Mouse (Mus musculus) myocyte (in vitro differentiated cells): ENCODE results near the gene Enah. TPM values are rescaled to one million over a fixed set of nuclear protein-coding genes. Genes with fewer than 3 reads are reported as not detected.
A peak's percentile ranks its signal among the peaks of the same experiment; 100 is the strongest.

Source experiments
- H3K27me3 ChIP-seq: one replicate; pipeline ENCODE4 v1.6.1; 2011; ENCODE audit not compliant: control insufficient read depth, insufficient read depth, insufficient read length
- H3K36me3 ChIP-seq: one replicate; pipeline ENCODE4 v1.6.1; 2011; ENCODE audit not compliant: control insufficient read depth, insufficient read depth
- H3K4me2 ChIP-seq: one replicate; pipeline ENCODE4 v1.6.1; 2011; ENCODE audit warnings: low read depth, control low read depth
- H3K4me3 ChIP-seq: one replicate; pipeline ENCODE4 v1.5.1; 2011; ENCODE audit warnings: mild to moderate bottlenecking, control low read depth, moderate library complexity
- H3K79me2 ChIP-seq: one replicate; pipeline ENCODE4 v1.6.1; 2011; ENCODE audit not compliant: control insufficient read depth, insufficient read depth
- H3ac ChIP-seq: one replicate; pipeline ENCODE4 v1.6.1; 2011; ENCODE audit not compliant: control insufficient read depth, insufficient read length
- CEBPB ChIP-seq: IDR thresholded peaks from 2 replicates; pipeline ENCODE4 v1.6.1; 2011; ENCODE audit warnings: mild to moderate bottlenecking, moderate library complexity; ENCODE audit not compliant: poor library complexity, insufficient read depth, severe bottlenecking
- E2F4 ChIP-seq: IDR thresholded peaks from one replicate; pipeline ENCODE4 v1.6.1; 2011; ENCODE audit warnings: mild to moderate bottlenecking, control low read depth, moderate library complexity; ENCODE audit not compliant: insufficient read depth
- MAX ChIP-seq: IDR thresholded peaks from one replicate; pipeline ENCODE4 v1.6.1; 2011; ENCODE audit warnings: low read depth, mild to moderate bottlenecking, control low read depth
- MYOD1 ChIP-seq, 3 experiments: IDR thresholded peaks; one replicate each; pipeline ENCODE4 v1.6.1; 2011; ENCODE audit warnings: control low read depth in 2 of 3, low read depth in 2 of 3, mild to moderate bottlenecking in 2 of 3, moderate library complexity in 1 of 3; ENCODE audit not compliant: insufficient read length in 2 of 3, control insufficient read depth in 1 of 3
- MYOG ChIP-seq, 3 experiments: IDR thresholded peaks; one replicate each; pipeline ENCODE4 v1.6.1; 2011; ENCODE audit warnings: control low read depth in 2 of 3, low read depth in 2 of 3, mild to moderate bottlenecking in 2 of 3; ENCODE audit not compliant: insufficient read length in 2 of 3, control insufficient read depth in 1 of 3, insufficient read depth in 1 of 3
- POLR2A ChIP-seq: IDR thresholded peaks from one replicate; pipeline ENCODE4 v1.6.1; 2011; ENCODE audit warnings: low read depth, mild to moderate bottlenecking, control low read depth, moderate library complexity; ENCODE audit not compliant: insufficient read length
- POLR2AphosphoS2 ChIP-seq: IDR thresholded peaks from one replicate; pipeline ENCODE4 v1.6.1; 2011; ENCODE audit warnings: low read depth, control low read depth; ENCODE audit not compliant: insufficient read length
- REST ChIP-seq: IDR thresholded peaks from one replicate; pipeline ENCODE4 v1.6.1; 2011; ENCODE audit warnings: mild to moderate bottlenecking, control low read depth, moderate library complexity; ENCODE audit not compliant: insufficient read depth, insufficient read length
- SRF ChIP-seq: IDR thresholded peaks from one replicate; pipeline ENCODE4 v1.6.1; 2011; ENCODE audit warnings: low read depth; ENCODE audit not compliant: control insufficient read depth, insufficient read length
- TCF12 ChIP-seq: IDR thresholded peaks from one replicate; pipeline ENCODE4 v1.6.1; 2011; ENCODE audit warnings: mild to moderate bottlenecking, control low read depth; ENCODE audit not compliant: poor library complexity, insufficient read depth, severe bottlenecking
- TCF3 ChIP-seq: IDR thresholded peaks from one replicate; pipeline ENCODE4 v1.6.1; 2011; ENCODE audit warnings: low read depth, control low read depth; ENCODE audit not compliant: insufficient read length
- USF1 ChIP-seq: IDR thresholded peaks from one replicate; pipeline ENCODE4 v1.6.1; 2011; ENCODE audit warnings: low read depth, mild to moderate bottlenecking, control low read depth, moderate library complexity
- polyA plus RNA-seq: library from polyadenylated mRNA; unstranded; fragments of >200 nt; fragmentation: generic; extraction: Trizol; gene quantifications from one replicate; pipeline ENCODE4 v1.2.1, GENCODE M21; 2012; ENCODE audit warnings: missing spikeins

Gene Enah
- polyA plus RNA-seq, 1 experiment, result 72.9 TPM

- no peak overlapping the region for H3K4me2 ChIP-seq
- no peaks in the 10 kb centered on the region for H3K79me2 ChIP-seq
- TF ChIP-seq CEBPB, result no peak
- TF ChIP-seq POLR2AphosphoS2, result peak; percentile 41
- no peak for TF ChIP-seq TCF3
- TF ChIP-seq MYOD1 (IDR thresholded peaks at IDR 0.05; ENCODE audit: control insufficient read depth in 1 of 3, insufficient read length in 2 of 3, low read depth in 2 of 3), result peak in 2 of 3 experiments; percentile 42 to 54
- TF ChIP-seq MYOG (IDR thresholded peaks at IDR 0.05; ENCODE audit: control insufficient read depth in 1 of 3, insufficient read depth in 1 of 3, insufficient read length in 2 of 3, low read depth in 2 of 3), result peak in 1 of 3 experiments; percentile 44
- no peak overlapping the region for H3K4me3 ChIP-seq
- H3K36me3 ChIP-seq, result peaks cover 10% of the 10 kb centered on the region
- no peaks in the 10 kb centered on the region for H3K27me3 ChIP-seq
- no peak overlapping the region for H3ac ChIP-seq
These were observed 96.4 kb downstream of the Enah start for GRCm38 (mm10) chr1:181923384-181923783.

GRCm38 (mm10) chr1:181921580-181922494 is 98.0 kb downstream of the Enah start:
- H3K27me3 ChIP-seq, result no peaks in the 10 kb centered on the region
- TF ChIP-seq E2F4 (no peak), USF1 (no peak), POLR2A (no peak), MYOG (IDR thresholded peaks at IDR 0.05; ENCODE audit: control insufficient read depth in 1 of 3, insufficient read depth in 1 of 3, insufficient read length in 2 of 3, low read depth in 2 of 3) (no peak), SRF (no peak), CEBPB (no peak), MAX (no peak), POLR2AphosphoS2 (no peak), TCF12 (no peak), TCF3 (no peak), MYOD1 (IDR thresholded peaks at IDR 0.05; ENCODE audit: control insufficient read depth in 1 of 3, insufficient read length in 2 of 3, low read depth in 2 of 3) (no peak), REST (no peak)
- no peaks in the 10 kb centered on the region for H3K79me2 ChIP-seq
- H3K4me2 ChIP-seq, result no peak overlapping the region
- H3ac ChIP-seq, result no peak overlapping the region
- H3K4me3 ChIP-seq, result no peak overlapping the region
- peaks cover 13% of the 10 kb centered on the region for H3K36me3 ChIP-seq

DNA sequence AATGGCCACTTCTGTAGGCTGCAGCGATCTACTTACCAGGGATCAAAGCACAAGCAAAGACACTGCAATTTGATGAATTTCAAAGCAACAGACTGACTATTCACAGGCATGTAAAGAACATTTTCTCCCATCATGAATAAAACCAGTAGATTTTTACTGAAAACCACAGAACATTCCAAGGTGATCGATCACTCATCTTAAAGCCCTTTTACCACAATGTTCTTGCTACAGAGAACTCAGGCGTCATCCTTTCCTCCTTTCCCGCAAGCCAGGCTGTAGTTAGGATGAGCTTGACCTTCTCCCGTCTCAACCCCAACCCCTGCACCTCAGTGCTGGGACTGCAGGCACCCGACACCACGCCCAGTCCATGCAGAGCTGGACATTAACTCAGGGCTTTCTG is 107.9 kb downstream of the Enah start:
- Histone ChIP-seq H3K79me2 (no peaks in the 10 kb centered on the region), H3ac (no peak overlapping the region), H3K4me3 (no peak overlapping the region), H3K27me3 (no peaks in the 10 kb centered on the region), H3K36me3 (peaks cover 25% of the 10 kb centered on the region), H3K4me2 (no peak overlapping the region)
- TF ChIP-seq MYOG (IDR thresholded peaks at IDR 0.05; ENCODE audit: control insufficient read depth in 1 of 3, insufficient read depth in 1 of 3, insufficient read length in 2 of 3, low read depth in 2 of 3), result no peak
- no peak for TF ChIP-seq TCF3
- TF ChIP-seq MYOD1 (IDR thresholded peaks at IDR 0.05; ENCODE audit: control insufficient read depth in 1 of 3, insufficient read length in 2 of 3, low read depth in 2 of 3), result no peak
- TF ChIP-seq TCF12, result no peak
- TF ChIP-seq SRF, result no peak
- TF ChIP-seq POLR2A, result no peak
- TF ChIP-seq REST, result no peak

DNA sequence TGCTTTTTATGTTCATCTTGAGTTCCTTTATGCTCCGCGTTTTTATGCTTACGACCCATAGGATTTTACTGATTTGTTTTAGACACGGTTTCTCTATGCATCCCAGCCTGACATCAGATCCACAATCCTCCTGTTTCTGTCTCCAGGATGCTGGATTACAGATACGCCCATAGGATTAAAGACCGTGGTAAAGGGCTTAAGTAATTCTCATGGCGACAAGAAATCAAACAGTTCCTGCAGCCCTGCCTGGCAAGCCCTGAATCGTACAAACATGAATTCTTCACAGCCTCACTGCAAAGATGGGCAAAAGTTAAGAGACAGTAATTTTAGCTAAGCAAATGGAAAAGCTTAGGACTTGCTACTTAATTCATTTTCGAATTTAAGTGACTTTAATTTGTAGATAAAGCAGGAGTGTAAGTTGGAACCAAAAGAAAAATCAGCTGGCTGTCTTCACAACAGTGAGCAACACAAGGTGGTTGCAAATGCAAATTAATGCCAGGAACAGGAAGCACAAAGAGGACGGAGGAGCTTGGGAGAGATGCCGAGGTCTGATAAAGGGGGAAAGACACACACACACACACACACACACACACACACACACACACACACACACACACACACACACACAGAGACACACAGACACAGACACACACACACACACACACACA is 118.0 kb downstream of the Enah start:
- Histone ChIP-seq H3K4me2 (no peak overlapping the region), H3K4me3 (no peak overlapping the region), H3K27me3 (no peaks in the 10 kb centered on the region), H3K79me2 (no peaks in the 10 kb centered on the region), H3ac (no peak overlapping the region), H3K36me3 (peaks cover 13% of the 10 kb centered on the region)
- TF ChIP-seq E2F4 (no peak), MAX (no peak), POLR2AphosphoS2 (no peak)

DNA sequence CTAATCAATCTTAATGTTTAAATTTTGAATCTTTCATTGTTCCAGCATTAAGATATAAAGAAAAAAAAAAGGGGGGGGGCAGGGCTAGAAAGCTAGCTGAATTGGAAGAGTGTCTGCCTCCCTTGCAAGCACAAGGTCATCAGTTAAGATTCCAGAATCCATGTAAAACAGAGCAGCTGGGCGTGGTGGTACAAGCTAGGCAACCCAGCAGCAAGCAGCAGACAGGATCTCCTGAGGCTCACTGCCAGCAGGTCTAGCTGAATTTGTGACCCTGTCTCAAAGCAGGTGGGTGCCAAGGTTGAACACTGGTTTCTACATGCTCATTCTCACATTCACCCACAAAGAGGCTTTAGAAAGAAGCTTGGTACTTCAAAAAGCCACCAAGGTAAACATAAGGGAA is 118.9 kb downstream of the Enah start:
- Histone ChIP-seq H3K4me3 (no peak overlapping the region), H3K79me2 (no peaks in the 10 kb centered on the region), H3K36me3 (peaks cover 13% of the 10 kb centered on the region), H3ac (no peak overlapping the region), H3K4me2 (no peak overlapping the region), H3K27me3 (no peaks in the 10 kb centered on the region)
- TF ChIP-seq REST, result no peak
- no peak for TF ChIP-seq MYOD1 (IDR thresholded peaks at IDR 0.05; ENCODE audit: control insufficient read depth in 1 of 3, insufficient read length in 2 of 3, low read depth in 2 of 3)
- no peak for TF ChIP-seq MAX
- TF ChIP-seq TCF3, result no peak
- no peak for TF ChIP-seq TCF12
